Mouse (Mus musculus): ENCODE results near the gene Gm20547.
"Not testable (repeated sequence)": the region's sequence is repeated elsewhere in the genome, so short reads cannot be mapped to it uniquely, and the experiment has no call there.

GRCm38 (mm10) chr17:34830776-34831175 lies 51.1 kb downstream of the Gm20547 start:
- not testable (repeated sequence) for TF ChIP-seq POLR2A (IDR thresholded peaks at IDR 0.05; ENCODE audit: low read depth, low read length); CTCF (conservative IDR thresholded peaks at IDR 0.05; ENCODE audit: insufficient read depth, insufficient read length, low read depth, low read length)
